Mouse (Mus musculus): ENCODE data around the gene Itprid2. TPM values are rescaled to one million over a fixed set of nuclear protein-coding genes. Genes with fewer than 3 reads are reported as not detected.
"Not testable (repeated sequence)": the region's sequence is repeated elsewhere in the genome, so short reads cannot be mapped to it uniquely, and the experiment has no call there.

Gene Itprid2
- 16.6 and 17.5 TPM in 2 replicates for polyA plus RNA-seq (2014; fragmentation: Nextera tagmentation; extraction: Ambion mirVana)

DNA sequence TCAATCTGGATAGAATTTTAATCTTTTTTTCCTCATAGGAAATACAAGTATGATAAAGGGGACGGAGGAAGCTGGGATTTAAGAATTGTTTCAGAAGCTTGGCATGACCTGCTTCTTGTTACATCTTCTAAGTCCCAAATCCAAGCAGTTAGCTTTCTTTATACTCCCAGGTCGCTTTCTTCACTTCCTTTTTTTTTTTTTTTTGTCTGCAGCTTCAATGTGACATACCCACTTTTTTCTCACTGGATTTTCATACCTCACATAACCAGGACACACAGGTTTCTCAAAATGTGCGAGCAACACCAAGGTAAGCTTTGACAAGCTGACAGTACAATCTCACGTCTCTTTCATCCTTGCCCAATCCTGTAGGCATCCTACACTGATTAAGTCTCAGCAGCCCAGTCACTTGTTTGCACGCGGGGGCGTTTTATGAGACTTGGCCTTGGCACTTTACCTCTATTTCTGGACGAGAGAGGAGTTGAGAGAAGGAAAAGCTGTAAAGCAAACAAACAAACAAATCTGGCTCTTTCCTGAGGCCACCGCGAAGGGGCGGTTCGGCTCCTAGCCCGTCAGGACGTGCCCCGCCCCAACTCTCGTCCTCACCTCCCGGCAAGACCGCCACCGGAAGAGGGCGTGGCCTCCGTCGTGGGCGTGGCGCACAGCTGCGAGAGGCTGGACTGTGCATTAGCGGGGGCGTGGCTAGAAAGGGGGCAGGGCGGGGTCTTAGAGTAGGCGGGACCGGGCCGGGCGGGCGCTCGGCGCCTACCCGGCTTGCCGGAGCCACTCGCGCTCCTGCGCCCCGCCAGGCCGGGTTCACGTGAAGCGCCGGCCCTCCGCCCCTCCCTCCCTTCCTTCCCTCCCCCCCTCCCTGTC lies at the start of gene Itprid2:
Itprid2 (plus strand) TSS at position 825 of the 873 bp plus-strand sequence.
- Histone ChIP-seq H3K4me3 (ENCODE audit: low read depth, low read length) (peak within 1 kb of the TSS; percentile 75), H3K4me2 (ENCODE audit: low read depth, low read length) (peak within 1 kb of the TSS; percentile 71), H3K4me1 (ENCODE audit: control insufficient read depth, insufficient read depth, low read length) (peaks cover 10% of the 10 kb centered on the region), H3K9ac (ENCODE audit: low read depth, low read length) (peak within 1 kb of the TSS; percentile 91), H3K36me3 (ENCODE audit: control insufficient read depth, insufficient read depth, low read length) (no peaks in the 10 kb centered on the region), H3K9me3 (ENCODE audit: control insufficient read depth, low read length) (no peaks in the 10 kb centered on the region), H3K27me3 (replicated peaks; ENCODE audit: control insufficient read depth, insufficient read depth, low read length) (no peaks in the 10 kb centered on the region), H3K27ac (replicated peaks; ENCODE audit: low read depth, low read length) (peak within 1 kb of the TSS; percentile 84)
- ATAC-seq (ENCODE audit: low read depth) = peak; percentile 100
- peak; percentile 97 for DNase-seq (ENCODE audit: low spot score)
- WGBS = 4% methylated on average over 21 of the region's 46 CpGs

- ATAC-seq (ENCODE audit: low read depth) (no peak), DNase-seq (ENCODE audit: low spot score) (no peak)
- Histone ChIP-seq H3K4me1 (ENCODE audit: control insufficient read depth, insufficient read depth, low read length) (peaks cover 6% of the 10 kb centered on the region; the same call in 1 of the 2 replicates), H3K4me3 (ENCODE audit: low read depth, low read length) (no peak overlapping the region), H3K9ac (ENCODE audit: low read depth, low read length) (no peak overlapping the region), H3K36me3 (ENCODE audit: control insufficient read depth, insufficient read depth, low read length) (no peaks in the 10 kb centered on the region), H3K27ac (replicated peaks; ENCODE audit: low read depth, low read length) (no peak overlapping the region), H3K4me2 (ENCODE audit: low read depth, low read length) (no peak overlapping the region), H3K27me3 (replicated peaks; ENCODE audit: control insufficient read depth, insufficient read depth, low read length) (no peaks in the 10 kb centered on the region), H3K9me3 (ENCODE audit: control insufficient read depth, low read length) (no peaks in the 10 kb centered on the region)
- WGBS = 77% methylated on average over 2 of the region's 2 CpGs
Measured at GRCm38 (mm10) chr2:79596177-79596576, 39.0 kb upstream of the Itprid2 start.

GRCm38 (mm10) chr2:79597090-79597489 lies 38.1 kb upstream of the Itprid2 start:
- H3K9ac ChIP-seq (ENCODE audit: low read depth, low read length) = no peak overlapping the region
- ATAC-seq (ENCODE audit: low read depth) = no peak
- H3K4me3 ChIP-seq (ENCODE audit: low read depth, low read length) = no peak overlapping the region
- H3K4me2 ChIP-seq (ENCODE audit: low read depth, low read length) = no peak overlapping the region
- H3K9me3 ChIP-seq (ENCODE audit: control insufficient read depth, low read length) = no peaks in the 10 kb centered on the region
- no peaks in the 10 kb centered on the region for H3K36me3 ChIP-seq (ENCODE audit: control insufficient read depth, insufficient read depth, low read length)
- H3K27me3 ChIP-seq (replicated peaks; ENCODE audit: control insufficient read depth, insufficient read depth, low read length) = no peaks in the 10 kb centered on the region
- H3K4me1 ChIP-seq (ENCODE audit: control insufficient read depth, insufficient read depth, low read length) = peaks cover 16% of the 10 kb centered on the region
- peak; percentile 79 for DNase-seq (ENCODE audit: low spot score)
- H3K27ac ChIP-seq (replicated peaks; ENCODE audit: low read depth, low read length) = no peak overlapping the region

DNA sequence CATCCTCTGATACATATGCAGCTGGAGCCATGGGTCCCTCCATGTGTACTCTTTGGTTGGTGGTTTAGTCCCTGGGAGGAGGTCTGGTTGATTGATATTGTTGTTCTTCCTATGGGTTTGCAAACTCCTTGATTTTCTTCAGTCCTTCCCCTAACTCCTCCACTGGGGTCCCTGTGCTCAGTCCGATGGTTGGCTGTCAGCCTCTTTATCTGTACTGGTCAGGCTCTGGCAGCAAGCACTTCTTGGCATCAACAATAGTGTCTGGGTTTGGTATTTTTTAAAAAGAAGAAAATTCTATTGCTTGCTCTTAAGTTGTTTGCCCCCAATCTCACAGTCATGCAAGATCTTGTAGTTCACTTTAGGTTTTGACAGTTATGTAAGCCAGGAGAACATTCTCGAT lies 34.0 kb upstream of the Itprid2 start:
- H3K9ac ChIP-seq (ENCODE audit: low read depth, low read length); ATAC-seq (ENCODE audit: low read depth); H3K9me3 ChIP-seq (ENCODE audit: control insufficient read depth, low read length); H3K4me3 ChIP-seq (ENCODE audit: low read depth, low read length); H3K36me3 ChIP-seq (ENCODE audit: control insufficient read depth, insufficient read depth, low read length); H3K27ac ChIP-seq (replicated peaks; ENCODE audit: low read depth, low read length); H3K4me2 ChIP-seq (ENCODE audit: low read depth, low read length); DNase-seq (ENCODE audit: low spot score); H3K27me3 ChIP-seq (replicated peaks; ENCODE audit: control insufficient read depth, insufficient read depth, low read length): not testable (repeated sequence)
- WGBS = 56% methylated on average over 2 of the region's 2 CpGs
- peaks cover 17% of the 10 kb centered on the region for H3K4me1 ChIP-seq (ENCODE audit: control insufficient read depth, insufficient read depth, low read length)

DNA sequence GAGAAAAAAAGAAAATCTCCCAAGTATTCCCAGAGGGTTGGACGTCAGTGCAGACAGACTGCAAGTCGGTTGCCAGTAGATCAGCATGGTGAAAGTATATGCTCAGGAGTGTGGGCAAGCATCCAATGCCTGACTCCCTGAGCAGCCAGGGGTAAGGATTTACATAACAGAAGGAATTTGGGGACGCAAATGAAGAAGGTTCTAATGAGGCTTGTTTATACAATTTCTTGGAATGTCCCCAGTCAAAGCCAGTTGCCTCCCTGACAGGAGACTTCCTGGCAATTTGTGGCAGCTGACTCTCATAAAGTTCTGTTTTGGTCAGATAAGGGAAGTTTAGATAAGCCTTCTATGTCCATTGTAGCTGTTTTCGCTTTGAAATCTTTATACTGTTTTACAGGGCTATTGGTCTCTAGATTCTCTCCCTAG lies 33.4 kb upstream of the Itprid2 start:
- ATAC-seq (ENCODE audit: low read depth) (no peak), DNase-seq (ENCODE audit: low spot score) (peak; percentile 61)

DNA sequence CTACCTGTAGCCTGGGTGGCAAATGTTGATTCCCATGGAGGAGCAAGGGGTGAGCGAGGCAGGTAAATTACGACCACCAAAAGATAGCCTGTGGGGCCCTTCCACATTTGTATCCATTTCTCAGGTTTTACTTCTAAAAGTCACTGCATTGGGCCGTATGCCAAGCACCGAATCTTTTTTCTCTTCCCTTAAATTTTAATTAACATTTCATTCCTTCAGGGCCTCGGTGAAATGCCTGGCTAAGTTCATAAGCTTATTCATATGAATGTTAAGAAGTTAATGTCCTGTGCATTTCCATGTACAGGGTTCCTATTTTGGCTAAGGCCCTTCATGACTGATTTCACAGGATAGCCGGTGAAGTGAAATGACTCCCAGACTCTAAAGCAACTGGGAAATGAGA lies 32.8 kb upstream of the Itprid2 start:
- no peaks in the 10 kb centered on the region for H3K27me3 ChIP-seq (replicated peaks; ENCODE audit: control insufficient read depth, insufficient read depth, low read length)
- peaks cover 17% of the 10 kb centered on the region for H3K4me1 ChIP-seq (ENCODE audit: control insufficient read depth, insufficient read depth, low read length)
- no peaks in the 10 kb centered on the region for H3K36me3 ChIP-seq (ENCODE audit: control insufficient read depth, insufficient read depth, low read length)
- no peak overlapping the region for H3K9ac ChIP-seq (ENCODE audit: low read depth, low read length)
- 0 out of 2 replicates have a peak overlapping the region, but pooled peaks have one; percentile 33 for H3K27ac ChIP-seq (replicated peaks; ENCODE audit: low read depth, low read length)
- H3K4me3 ChIP-seq (ENCODE audit: low read depth, low read length) = no peak overlapping the region
- 63% methylated on average over 6 of the region's 6 CpGs for WGBS
- H3K4me2 ChIP-seq (ENCODE audit: low read depth, low read length) = no peak overlapping the region
- no peak for DNase-seq (ENCODE audit: low spot score)
- H3K9me3 ChIP-seq (ENCODE audit: control insufficient read depth, low read length) = no peaks in the 10 kb centered on the region
- ATAC-seq (ENCODE audit: low read depth) = no peak

More for the DNA sequence above, 33.4 kb upstream of the Itprid2 start:
- H3K9me3 ChIP-seq (ENCODE audit: control insufficient read depth, low read length) = no peaks in the 10 kb centered on the region
- WGBS = 22% methylated on average over 4 of the region's 4 CpGs
- H3K4me2 ChIP-seq (ENCODE audit: low read depth, low read length) = no peak overlapping the region
- no peaks in the 10 kb centered on the region for H3K27me3 ChIP-seq (replicated peaks; ENCODE audit: control insufficient read depth, insufficient read depth, low read length)
- H3K9ac ChIP-seq (ENCODE audit: low read depth, low read length) = no peak overlapping the region
- H3K4me1 ChIP-seq (ENCODE audit: control insufficient read depth, insufficient read depth, low read length) = peaks cover 17% of the 10 kb centered on the region
- no peaks in the 10 kb centered on the region for H3K36me3 ChIP-seq (ENCODE audit: control insufficient read depth, insufficient read depth, low read length)
- peak overlapping the region; percentile 33; the same call in 1 of the 2 replicates for H3K27ac ChIP-seq (replicated peaks; ENCODE audit: low read depth, low read length)
- H3K4me3 ChIP-seq (ENCODE audit: low read depth, low read length) = no peak overlapping the region

- Histone ChIP-seq H3K27ac (replicated peaks; ENCODE audit: low read depth, low read length) (no peak overlapping the region), H3K4me3 (ENCODE audit: low read depth, low read length) (no peak overlapping the region), H3K4me1 (ENCODE audit: control insufficient read depth, insufficient read depth, low read length) (peaks cover 11% of the 10 kb centered on the region), H3K9ac (ENCODE audit: low read depth, low read length) (no peak overlapping the region), H3K4me2 (ENCODE audit: low read depth, low read length) (no peak overlapping the region), H3K36me3 (ENCODE audit: control insufficient read depth, insufficient read depth, low read length) (no peaks in the 10 kb centered on the region), H3K27me3 (replicated peaks; ENCODE audit: control insufficient read depth, insufficient read depth, low read length) (no peaks in the 10 kb centered on the region), H3K9me3 (ENCODE audit: control insufficient read depth, low read length) (no peaks in the 10 kb centered on the region)
- no peak for ATAC-seq (ENCODE audit: low read depth)
- DNase-seq (ENCODE audit: low spot score) = no peak
- WGBS = 76% methylated on average over 4 of the region's 4 CpGs
Measured at GRCm38 (mm10) chr2:79603363-79603762, 31.8 kb upstream of the Itprid2 start.

- H3K36me3 ChIP-seq (ENCODE audit: control insufficient read depth, insufficient read depth, low read length) = no peaks in the 10 kb centered on the region
- DNase-seq (ENCODE audit: low spot score) (no peak), ATAC-seq (ENCODE audit: low read depth) (no peak)
- no peak overlapping the region for H3K4me3 ChIP-seq (ENCODE audit: low read depth, low read length)
- H3K4me1 ChIP-seq (ENCODE audit: control insufficient read depth, insufficient read depth, low read length) = peaks cover 11% of the 10 kb centered on the region
- H3K4me2 ChIP-seq (ENCODE audit: low read depth, low read length) = no peak overlapping the region
- H3K9ac ChIP-seq (ENCODE audit: low read depth, low read length) = no peak overlapping the region
- H3K27me3 ChIP-seq (replicated peaks; ENCODE audit: control insufficient read depth, insufficient read depth, low read length) = no peaks in the 10 kb centered on the region
- H3K27ac ChIP-seq (replicated peaks; ENCODE audit: low read depth, low read length) = no peak overlapping the region
- 74% methylated on average over 2 of the region's 2 CpGs for WGBS
- no peaks in the 10 kb centered on the region for H3K9me3 ChIP-seq (ENCODE audit: control insufficient read depth, low read length)
Measured at GRCm38 (mm10) chr2:79606033-79606432, 29.1 kb upstream of the Itprid2 start.
